Mouse (Mus musculus): ENCODE results near the gene Slc35f2. TPM values are rescaled to one million over a fixed set of nuclear protein-coding genes. Genes with fewer than 3 reads are reported as not detected.
A peak's percentile ranks its signal among the peaks of the same experiment; 100 is the strongest.

The Slc35f2 gene
- total RNA-seq, 2 experiments from 2014 or later: not detected

DNA sequence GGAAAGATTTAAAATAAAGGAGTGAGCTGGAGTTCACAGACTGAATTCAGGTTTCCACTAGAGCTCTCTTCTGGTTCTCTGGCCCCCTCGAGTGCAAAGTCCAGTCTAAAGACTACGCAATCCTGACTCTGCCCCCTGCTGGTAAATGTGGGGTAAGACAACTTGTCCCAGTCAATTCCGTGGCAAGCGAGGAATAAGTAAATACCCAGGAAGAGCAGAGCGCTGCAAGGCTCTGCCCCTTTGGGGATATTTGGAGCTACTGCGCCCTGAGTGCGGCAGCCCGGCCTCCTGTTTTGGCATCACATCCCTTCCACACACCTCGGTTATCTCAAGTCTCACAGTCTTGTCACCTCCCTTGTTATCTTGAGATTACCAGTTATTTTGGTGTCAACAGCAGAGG is 54.0 kb downstream of the Slc35f2 start:
- intact Hi-C loops (cut with DNase I): loop anchor here (10.0 kb wide), 1 partner anchor 509 kb away; no protein-coding TSS in a partner anchor
- DNase-seq: no peak

DNA sequence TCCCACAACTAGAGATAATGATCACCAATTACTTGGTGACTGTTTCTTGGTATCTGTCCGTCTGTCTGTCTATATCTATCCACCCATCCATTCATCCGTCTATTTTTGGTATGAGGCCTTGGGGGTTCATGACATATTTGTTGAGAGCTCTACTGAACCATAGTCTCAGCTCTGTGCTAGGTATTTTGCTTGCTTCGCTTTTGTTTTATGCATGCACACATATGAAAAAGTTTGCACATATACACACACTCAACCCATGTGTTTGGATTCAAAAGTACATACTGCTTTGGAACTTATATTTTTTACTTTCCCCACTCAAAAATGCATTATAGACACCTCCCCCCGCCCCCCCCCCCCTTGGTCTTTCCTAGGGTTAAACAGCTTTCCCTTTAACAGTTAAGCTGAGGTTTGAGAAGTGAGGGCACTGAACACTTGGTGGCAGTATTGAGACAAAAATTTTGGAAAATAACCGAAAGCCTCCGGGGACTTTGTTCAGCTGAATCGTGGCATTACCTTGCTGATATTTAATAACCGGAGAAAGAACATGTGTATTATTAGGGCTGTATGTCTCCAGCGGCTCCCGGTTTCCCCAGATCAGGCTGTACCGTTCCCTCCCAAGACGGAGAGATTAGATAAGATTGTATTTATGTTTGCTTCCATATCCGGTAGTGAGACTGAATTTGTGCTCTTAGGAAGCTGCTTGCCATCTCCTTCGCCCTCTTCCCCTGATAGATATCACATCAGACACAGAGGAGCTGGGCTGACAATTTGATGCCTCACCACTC is 57.9 kb downstream of the Slc35f2 start:
- intact Hi-C loops (cut with DNase I): loop anchor here (2.0 to 10.0 kb wide), 2 partner anchors 158 to 506 kb away; no protein-coding TSS in a partner anchor
- DNase-seq: no peak

DNA sequence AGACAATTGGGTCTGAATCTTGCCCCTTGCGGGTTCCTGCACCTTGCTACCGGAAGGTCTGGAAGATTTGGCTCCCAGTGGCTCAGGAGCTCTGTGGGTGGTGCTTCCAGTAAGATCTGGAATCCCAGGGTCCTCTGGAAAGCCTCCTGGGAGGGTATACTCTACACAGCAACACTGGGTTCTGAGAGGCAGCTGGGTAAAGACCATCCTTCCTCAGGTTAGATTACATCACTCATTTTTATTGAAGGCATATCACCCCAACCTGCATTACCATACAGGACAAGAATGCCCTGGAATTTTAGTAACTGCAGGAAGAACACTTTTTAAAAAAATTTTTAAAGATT is 58.5 kb downstream of the Slc35f2 start:
- intact Hi-C loops (cut with DNase I): loop anchor here (2.0 to 10.0 kb wide), 2 partner anchors 157 to 505 kb away; no protein-coding TSS in a partner anchor
- DNase-seq: no peak

DNA sequence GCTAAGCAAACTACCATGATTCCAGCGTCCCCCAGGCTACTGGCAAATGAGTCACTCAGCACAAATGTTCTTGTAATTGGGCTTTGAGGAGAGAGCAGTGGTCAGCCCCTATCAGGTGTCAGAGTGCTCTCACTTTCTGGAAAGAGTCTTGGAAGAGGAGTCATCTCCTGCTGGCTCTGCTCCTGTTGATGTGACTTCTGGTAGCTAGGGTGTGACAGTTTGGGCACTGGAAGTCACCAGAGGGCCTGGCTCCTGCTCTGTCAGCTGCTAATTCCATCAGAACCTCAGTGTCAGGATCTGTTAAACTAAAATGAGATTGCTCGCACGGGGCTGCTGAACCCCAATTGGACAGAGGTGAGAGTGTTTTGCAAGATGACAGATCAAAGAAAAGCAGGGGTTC is 63.7 kb downstream of the Slc35f2 start:
- intact Hi-C loops (cut with DNase I): no loop called here
- DNase-seq: peak in 1 of 2 experiments; percentile 9

DNA sequence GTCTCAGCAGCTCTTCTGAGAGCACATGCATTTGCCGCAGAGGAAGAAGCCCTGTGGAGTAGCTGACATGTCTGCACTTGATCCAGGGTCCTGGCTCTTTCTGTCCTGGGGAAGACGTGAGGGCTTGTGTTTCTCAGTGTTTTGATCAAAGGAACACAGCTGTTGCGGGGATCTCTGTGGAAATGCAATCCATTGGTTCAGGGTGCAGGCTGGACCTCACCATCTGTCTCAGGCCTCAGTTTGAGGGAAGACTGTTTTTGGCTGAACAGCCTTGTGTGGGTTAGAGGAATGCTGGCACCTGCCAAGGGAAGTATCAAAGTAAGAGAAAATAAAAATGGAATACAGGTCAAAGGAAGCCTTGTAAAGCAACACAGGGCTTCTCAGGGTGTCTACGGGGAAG is 64.6 kb downstream of the Slc35f2 start:
- DNase-seq: no peak
- intact Hi-C loops (cut with DNase I): no loop called here

DNA sequence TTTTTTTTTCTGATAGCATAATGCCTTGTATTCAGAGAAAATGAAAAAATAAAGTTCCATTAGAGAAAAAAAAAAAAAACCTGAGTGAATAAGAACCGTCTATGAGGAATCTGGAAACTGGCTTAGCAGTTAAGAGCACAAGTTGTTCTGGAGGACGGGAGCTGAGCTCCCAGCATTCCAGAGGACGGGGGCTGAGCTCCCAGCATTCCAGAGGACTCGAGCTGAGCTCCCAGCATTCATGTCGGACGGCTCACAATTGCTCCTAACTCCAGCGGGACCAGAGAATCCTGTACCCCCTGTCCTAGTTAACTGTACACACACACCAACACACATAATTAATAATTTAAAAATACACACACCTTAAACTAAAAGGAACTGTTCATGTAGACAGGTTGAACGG is 67.5 kb downstream of the Slc35f2 start:
- DNase-seq: no peak
- intact Hi-C loops (cut with DNase I): no loop called here

DNA sequence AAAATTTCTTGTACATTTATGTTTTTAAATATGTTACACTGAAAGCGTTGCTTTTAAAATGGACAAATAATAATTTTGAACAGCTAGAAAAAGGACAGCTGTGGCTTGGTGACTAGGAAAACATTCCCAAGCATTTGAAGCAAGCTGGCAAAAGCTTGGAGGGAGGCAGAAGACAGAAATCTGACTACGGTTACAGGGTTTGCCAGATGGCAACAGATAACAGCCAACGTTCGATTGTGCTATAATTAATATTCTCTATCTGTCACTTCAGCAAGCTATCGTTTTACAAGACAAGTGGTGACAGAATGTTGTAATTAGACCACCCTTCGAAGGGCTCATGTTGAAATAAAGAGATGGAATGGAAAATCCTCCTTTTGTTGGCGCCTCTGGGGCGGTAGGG is 77.2 kb downstream of the Slc35f2 start:
- no peak for DNase-seq
- intact Hi-C loops (cut with DNase I): no loop called here

DNA sequence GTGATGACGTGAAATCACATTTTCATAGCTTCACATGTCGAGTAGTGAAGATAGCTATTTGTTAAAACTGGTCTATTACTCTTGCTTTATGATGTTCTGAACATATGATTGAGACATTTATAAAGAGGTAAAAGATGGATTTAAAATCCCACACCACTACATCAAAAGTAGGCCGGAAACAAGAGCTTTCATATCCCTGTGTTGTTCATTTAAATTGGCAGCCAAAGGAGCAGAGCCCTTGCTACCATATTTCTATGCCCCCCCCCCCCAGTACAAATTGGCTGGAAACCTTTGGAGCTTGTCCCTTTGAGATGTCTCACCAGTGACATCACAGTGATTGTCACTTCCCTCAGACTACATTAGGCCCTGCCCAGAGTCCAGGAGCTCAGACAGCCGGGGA is 78.5 kb downstream of the Slc35f2 start, which contains the start of gene Sln:
Sln (plus strand) TSS at position 301 of the 400 bp plus-strand sequence.
- intact Hi-C loops (cut with DNase I): no loop called here
- DNase-seq: no peak

DNA sequence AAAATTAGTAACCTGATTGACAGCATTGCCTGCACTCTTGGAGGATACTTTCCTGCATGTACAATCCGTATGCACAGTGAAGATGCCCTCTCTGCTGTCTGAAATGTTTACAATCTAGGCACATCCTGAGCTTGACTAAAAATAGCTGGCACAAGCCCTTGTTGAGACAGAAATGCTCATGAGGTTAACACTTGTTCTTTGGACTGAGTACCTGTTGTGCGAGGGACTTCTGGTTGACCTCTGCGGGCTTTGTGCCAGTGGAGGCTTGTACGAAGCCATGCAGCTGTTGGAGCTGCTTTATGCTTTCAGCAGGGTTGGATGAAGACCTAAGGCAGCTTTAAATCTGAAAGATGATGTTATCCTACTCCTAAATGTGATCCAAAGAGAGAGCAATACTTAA is 80.8 kb downstream of the Slc35f2 start:
- DNase-seq: no peak
- intact Hi-C loops (cut with DNase I): no loop called here

DNA sequence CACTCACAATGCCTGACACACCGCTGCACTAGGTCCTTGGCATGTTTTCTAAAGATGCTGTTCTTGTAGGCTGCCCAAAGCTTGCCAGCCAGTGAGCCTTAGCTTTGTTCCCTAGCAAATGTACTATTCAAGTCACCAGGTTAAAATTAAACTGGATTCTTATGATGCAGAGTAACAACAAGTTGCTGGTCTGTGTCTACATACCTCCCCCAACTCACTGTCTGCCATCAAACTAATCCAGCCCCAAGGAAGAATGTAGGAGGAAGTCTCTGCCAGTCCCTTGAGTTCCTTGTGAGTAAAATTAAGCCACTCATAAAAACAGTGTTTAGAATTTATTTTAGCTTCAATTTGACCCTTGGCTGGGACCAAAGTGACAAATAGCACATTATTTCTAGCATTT is 82.3 kb downstream of the Slc35f2 start:
- intact Hi-C loops (cut with DNase I): no loop called here
- no peak for DNase-seq

DNA sequence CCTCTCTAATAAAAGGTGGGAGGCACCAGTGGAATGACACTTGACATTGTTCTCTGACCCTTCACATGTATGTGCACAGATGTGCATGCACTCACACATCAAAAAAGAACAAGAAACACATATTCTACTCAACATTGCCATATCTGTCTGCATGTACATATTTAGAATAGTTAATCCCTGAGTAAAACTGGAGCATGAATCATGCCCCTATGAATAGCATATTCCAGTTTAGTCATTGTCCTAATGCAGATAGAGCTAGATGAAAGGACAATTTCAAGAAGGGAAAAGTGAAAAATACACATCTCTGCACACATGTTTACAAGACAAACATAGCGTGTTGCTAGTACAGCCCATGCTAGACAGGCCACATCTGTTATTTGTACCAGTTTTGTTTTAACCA is 83.2 kb downstream of the Slc35f2 start:
- intact Hi-C loops (cut with DNase I): no loop called here
- no peak for DNase-seq

DNA sequence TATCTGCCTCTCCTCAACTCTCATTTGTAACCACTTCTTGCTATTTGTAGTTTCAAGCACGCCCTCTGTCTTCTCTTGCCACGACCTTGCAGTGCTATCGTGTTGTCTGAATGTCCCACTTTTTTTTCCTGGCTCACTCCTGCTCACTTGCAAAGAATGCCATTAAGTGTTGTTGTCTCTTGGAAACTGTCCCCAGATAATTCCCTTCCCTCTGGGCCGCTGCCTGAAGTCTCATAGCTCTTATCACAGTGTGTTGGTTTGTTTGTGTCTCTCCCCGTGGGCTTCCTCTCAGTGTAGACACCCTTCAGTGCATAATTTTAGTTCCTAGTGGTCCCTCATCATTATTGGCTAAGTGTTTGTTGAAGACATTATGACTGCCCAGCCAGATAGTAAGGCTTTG is 86.5 kb downstream of the Slc35f2 start:
- no peak for DNase-seq
- intact Hi-C loops (cut with DNase I): no loop called here

Other genes starting within 250 kb of the Slc35f2 start
- 1 to 10 TPM; 6.2 to 8.0 TPM for gene Atm, start 234.8 kb upstream of the Slc35f2 start, total RNA-seq (2021)
- gene Npat, start 234.5 kb upstream of the Slc35f2 start, total RNA-seq (2021): 1 to 10 TPM; 3.3 to 5.7 TPM
- gene Acat1, start 161.2 kb upstream of the Slc35f2 start, total RNA-seq (2021): 100 to 1,000 TPM in 1 of 2 experiments, 10 to 100 TPM in 1; 95.2 to 122 TPM
- gene Cul5, start 101.5 kb upstream of the Slc35f2 start, total RNA-seq (2021): 10 to 100 TPM; 61.5 to 71.1 TPM
- not detected for gene Rab39, start 65.3 kb upstream of the Slc35f2 start, total RNA-seq (2021)
- gene Sln, start 78.6 kb downstream of the Slc35f2 start, total RNA-seq (2021): 1 to 10 TPM in 1 of 2 experiments, not detected in 1; 2.7 TPM
- gene Elmod1, start 203.8 kb downstream of the Slc35f2 start, total RNA-seq (2021): not detected

All from gastrocnemius, postnatal 36 days (tissue).